Mouse (Mus musculus) cortical plate, adult 2 months (tissue): ENCODE results near the gene Atp6v0e2.

Source experiments
- CTCF ChIP-seq: fragments of 200-500 bp; IDR thresholded peaks from 2 replicates; pipeline ENCODE4 v1.5.1; 2011; ENCODE audit warnings: mild to moderate bottlenecking, control low read depth, low read length; ENCODE audit not compliant: insufficient read depth; ENCODE audit errors: extremely low read depth
- POLR2A ChIP-seq: fragments of 200-500 bp; IDR thresholded peaks from 2 replicates; pipeline ENCODE4 v1.6.1; 2011; ENCODE audit warnings: mild to moderate bottlenecking, low read length, control low read depth; ENCODE audit not compliant: insufficient read depth; ENCODE audit errors: extremely low read depth

- TF ChIP-seq CTCF, result no peak
- TF ChIP-seq POLR2A, result no peak
Measured at GRCm38 (mm10) chr6:48539860-48540259, 2.4 kb downstream of the Atp6v0e2 start.
